Mouse (Mus musculus): ENCODE measurements at regions not wholly inside any gene's neighbourhood (a gene's known extent, or its start where the extent isn't known, plus 50 kb on each side); places are given as distances from the start of the nearest gene placed in this dataset.

- Histone ChIP-seq H3K4me3 (replicated peaks) (no peak overlapping the region), H3K4me2 (replicated peaks) (no peak overlapping the region), H3K36me3 (no peaks in the 10 kb centered on the region), H3K27ac (replicated peaks) (no peak overlapping the region), H3K27me3 (no peaks in the 10 kb centered on the region), H3K9ac (no peak overlapping the region), H3K4me1 (peaks cover 11% of the 10 kb centered on the region), H3K9me3 (replicated peaks) (no peaks in the 10 kb centered on the region)
- no peak for ATAC-seq (ENCODE audit: insufficient number of reproducible peaks, low FRiP score, low TSS enrichment, low read depth)
- WGBS: 69% methylated on average over 5 of the region's 5 CpGs
These were observed 185.0 kb downstream of the Gadd45g start for GRCm38 (mm10) chr13:52031465-52031864.

GRCm38 (mm10) chr13:52035731-52036130, 189.3 kb downstream of the Gadd45g start:
- H3K36me3 ChIP-seq: no peaks in the 10 kb centered on the region
- 67% methylated on average over 6 of the region's 6 CpGs for WGBS
- H3K4me2 ChIP-seq (replicated peaks): no peak overlapping the region
- no peak overlapping the region for H3K4me3 ChIP-seq (replicated peaks)
- no peak for ATAC-seq (ENCODE audit: insufficient number of reproducible peaks, low FRiP score, low TSS enrichment, low read depth)
- H3K9me3 ChIP-seq (replicated peaks): no peaks in the 10 kb centered on the region
- H3K4me1 ChIP-seq: no peaks in the 10 kb centered on the region; the same call in 1 of the 2 replicates
- no peak overlapping the region for H3K9ac ChIP-seq
- H3K27me3 ChIP-seq: no peaks in the 10 kb centered on the region
- H3K27ac ChIP-seq (replicated peaks): no peak overlapping the region

GRCm38 (mm10) chr13:52036351-52036750, 189.9 kb downstream of the Gadd45g start:
- ATAC-seq (ENCODE audit: insufficient number of reproducible peaks, low FRiP score, low TSS enrichment, low read depth): no peak
- WGBS: 68% methylated on average over 5 of the region's 5 CpGs
- H3K9ac ChIP-seq: no peak overlapping the region

GRCm38 (mm10) chr13:52037218-52037617, 190.7 kb downstream of the Gadd45g start:
- Histone ChIP-seq H3K4me3 (replicated peaks) (no peak overlapping the region), H3K27ac (replicated peaks) (no peak overlapping the region), H3K36me3 (no peaks in the 10 kb centered on the region), H3K9ac (no peak overlapping the region), H3K9me3 (replicated peaks) (no peaks in the 10 kb centered on the region), H3K4me1 (peaks cover 12% of the 10 kb centered on the region), H3K4me2 (replicated peaks) (no peak overlapping the region), H3K27me3 (no peaks in the 10 kb centered on the region)
- 54% methylated on average over 13 of the region's 13 CpGs for WGBS
- ATAC-seq (ENCODE audit: insufficient number of reproducible peaks, low FRiP score, low TSS enrichment, low read depth): no peak

More at GRCm38 (mm10) chr13:52036351-52036750, 189.9 kb downstream of the Gadd45g start:
- Histone ChIP-seq H3K27me3 (no peaks in the 10 kb centered on the region), H3K27ac (replicated peaks) (no peak overlapping the region), H3K4me2 (replicated peaks) (no peak overlapping the region), H3K4me1 (peaks cover 4% of the 10 kb centered on the region), H3K4me3 (replicated peaks) (no peak overlapping the region), H3K36me3 (no peaks in the 10 kb centered on the region), H3K9me3 (replicated peaks) (no peaks in the 10 kb centered on the region)

- Histone ChIP-seq H3K4me1 (peaks cover 27% of the 10 kb centered on the region), H3K4me2 (replicated peaks) (peak overlapping the region; percentile 25), H3K27me3 (no peaks in the 10 kb centered on the region), H3K9me3 (replicated peaks) (no peaks in the 10 kb centered on the region), H3K27ac (replicated peaks) (peak overlapping the region; percentile 72), H3K36me3 (no peaks in the 10 kb centered on the region), H3K9ac (no peak overlapping the region), H3K4me3 (replicated peaks) (no peak overlapping the region)
- ATAC-seq (ENCODE audit: insufficient number of reproducible peaks, low FRiP score, low TSS enrichment, low read depth): peak; percentile 84
- 32% methylated on average over 15 of the region's 15 CpGs for WGBS
These were observed 195.3 kb downstream of the Gadd45g start for GRCm38 (mm10) chr13:52041467-52042421.

GRCm38 (mm10) chr13:52042867-52043266, 196.4 kb downstream of the Gadd45g start:
- Histone ChIP-seq H3K27me3 (no peaks in the 10 kb centered on the region), H3K4me2 (replicated peaks) (no peak overlapping the region), H3K9me3 (replicated peaks) (no peaks in the 10 kb centered on the region), H3K4me3 (replicated peaks) (no peak overlapping the region), H3K9ac (no peak overlapping the region), H3K27ac (replicated peaks) (no peak overlapping the region), H3K4me1 (peaks cover 38% of the 10 kb centered on the region), H3K36me3 (no peaks in the 10 kb centered on the region)
- no peak for ATAC-seq (ENCODE audit: insufficient number of reproducible peaks, low FRiP score, low TSS enrichment, low read depth)
- WGBS: 93% methylated on average over 3 of the region's 3 CpGs

GRCm38 (mm10) chr13:52043916-52044315, 197.4 kb downstream of the Gadd45g start:
- peaks cover 41% of the 10 kb centered on the region for H3K4me1 ChIP-seq
- no peaks in the 10 kb centered on the region for H3K27me3 ChIP-seq
- H3K36me3 ChIP-seq: no peaks in the 10 kb centered on the region
- no peak overlapping the region for H3K4me3 ChIP-seq (replicated peaks)
- H3K4me2 ChIP-seq (replicated peaks): no peak overlapping the region
- no peak for ATAC-seq (ENCODE audit: insufficient number of reproducible peaks, low FRiP score, low TSS enrichment, low read depth)
- H3K9ac ChIP-seq: no peak overlapping the region
- no peaks in the 10 kb centered on the region for H3K9me3 ChIP-seq (replicated peaks)
- H3K27ac ChIP-seq (replicated peaks): no peak overlapping the region
- 83% methylated on average over 3 of the region's 3 CpGs for WGBS

- Histone ChIP-seq H3K27ac (replicated peaks) (no peak overlapping the region), H3K36me3 (no peaks in the 10 kb centered on the region), H3K4me3 (replicated peaks) (no peak overlapping the region), H3K4me1 (peaks cover 41% of the 10 kb centered on the region), H3K9me3 (replicated peaks) (peaks cover 3% of the 10 kb centered on the region; the same call in 1 of the 2 replicates), H3K9ac (no peak overlapping the region), H3K4me2 (replicated peaks) (no peak overlapping the region), H3K27me3 (no peaks in the 10 kb centered on the region)
- no peak for ATAC-seq (ENCODE audit: insufficient number of reproducible peaks, low FRiP score, low TSS enrichment, low read depth)
- 73% methylated on average over 3 of the region's 3 CpGs for WGBS
These were observed 198.9 kb downstream of the Gadd45g start for GRCm38 (mm10) chr13:52045349-52045748.

- Histone ChIP-seq H3K4me2 (replicated peaks) (no peak overlapping the region), H3K36me3 (no peaks in the 10 kb centered on the region), H3K9ac (no peak overlapping the region), H3K27ac (replicated peaks) (no peak overlapping the region), H3K4me3 (replicated peaks) (no peak overlapping the region), H3K4me1 (peaks cover 40% of the 10 kb centered on the region), H3K27me3 (no peaks in the 10 kb centered on the region), H3K9me3 (replicated peaks) (peaks cover 3% of the 10 kb centered on the region; the same call in 1 of the 2 replicates)
- ATAC-seq (ENCODE audit: insufficient number of reproducible peaks, low FRiP score, low TSS enrichment, low read depth): no peak
- 64% methylated on average over 5 of the region's 5 CpGs for WGBS
These were observed 199.5 kb downstream of the Gadd45g start for GRCm38 (mm10) chr13:52046020-52046419.

GRCm38 (mm10) chr13:52046700-52047099, 200.2 kb downstream of the Gadd45g start:
- Histone ChIP-seq H3K4me3 (replicated peaks) (no peak overlapping the region), H3K4me1 (peaks cover 34% of the 10 kb centered on the region), H3K9me3 (replicated peaks) (peaks cover 3% of the 10 kb centered on the region; the same call in 1 of the 2 replicates), H3K27ac (replicated peaks) (0 out of 2 replicates have a peak overlapping the region, but pooled peaks have one; percentile 39), H3K36me3 (no peaks in the 10 kb centered on the region), H3K9ac (no peak overlapping the region), H3K4me2 (replicated peaks) (no peak overlapping the region), H3K27me3 (no peaks in the 10 kb centered on the region)
- 37% methylated on average over 11 of the region's 11 CpGs for WGBS
- no peak for ATAC-seq (ENCODE audit: insufficient number of reproducible peaks, low FRiP score, low TSS enrichment, low read depth)

- Histone ChIP-seq H3K4me1 (peaks cover 27% of the 10 kb centered on the region), H3K27me3 (no peaks in the 10 kb centered on the region), H3K4me3 (replicated peaks) (no peak overlapping the region), H3K4me2 (replicated peaks) (no peak overlapping the region), H3K36me3 (no peaks in the 10 kb centered on the region), H3K9ac (no peak overlapping the region), H3K9me3 (replicated peaks) (peaks cover 3% of the 10 kb centered on the region; the same call in 1 of the 2 replicates), H3K27ac (replicated peaks) (no peak overlapping the region)
- no peak for ATAC-seq (ENCODE audit: insufficient number of reproducible peaks, low FRiP score, low TSS enrichment, low read depth)
- WGBS: 74% methylated on average over 6 of the region's 6 CpGs
These were observed 201.5 kb downstream of the Gadd45g start for GRCm38 (mm10) chr13:52047937-52048336.

All from embryonic facial prominence, embryonic 15.5 days (tissue).